Mouse (Mus musculus) myocyte (in vitro differentiated cells): ENCODE data around the gene Hspa14.

Source experiments
- CEBPB ChIP-seq: IDR thresholded peaks from 2 replicates; pipeline ENCODE4 v1.6.1; 2011; ENCODE audit warnings: mild to moderate bottlenecking, moderate library complexity; ENCODE audit not compliant: poor library complexity, insufficient read depth, severe bottlenecking
- E2F4 ChIP-seq: IDR thresholded peaks from one replicate; pipeline ENCODE4 v1.6.1; 2011; ENCODE audit warnings: mild to moderate bottlenecking, control low read depth, moderate library complexity; ENCODE audit not compliant: insufficient read depth
- MAX ChIP-seq: IDR thresholded peaks from one replicate; pipeline ENCODE4 v1.6.1; 2011; ENCODE audit warnings: low read depth, mild to moderate bottlenecking, control low read depth
- MYOD1 ChIP-seq, 3 experiments: IDR thresholded peaks; one replicate each; pipeline ENCODE4 v1.6.1; 2011; ENCODE audit warnings: control low read depth in 2 of 3, low read depth in 2 of 3, mild to moderate bottlenecking in 2 of 3, moderate library complexity in 1 of 3; ENCODE audit not compliant: insufficient read length in 2 of 3, control insufficient read depth in 1 of 3
- MYOG ChIP-seq, 3 experiments: IDR thresholded peaks; one replicate each; pipeline ENCODE4 v1.6.1; 2011; ENCODE audit warnings: control low read depth in 2 of 3, low read depth in 2 of 3, mild to moderate bottlenecking in 2 of 3; ENCODE audit not compliant: insufficient read length in 2 of 3, control insufficient read depth in 1 of 3, insufficient read depth in 1 of 3
- POLR2A ChIP-seq: IDR thresholded peaks from one replicate; pipeline ENCODE4 v1.6.1; 2011; ENCODE audit warnings: low read depth, mild to moderate bottlenecking, control low read depth, moderate library complexity; ENCODE audit not compliant: insufficient read length
- POLR2AphosphoS2 ChIP-seq: IDR thresholded peaks from one replicate; pipeline ENCODE4 v1.6.1; 2011; ENCODE audit warnings: low read depth, control low read depth; ENCODE audit not compliant: insufficient read length
- TCF12 ChIP-seq: IDR thresholded peaks from one replicate; pipeline ENCODE4 v1.6.1; 2011; ENCODE audit warnings: mild to moderate bottlenecking, control low read depth; ENCODE audit not compliant: poor library complexity, insufficient read depth, severe bottlenecking
- TCF3 ChIP-seq: IDR thresholded peaks from one replicate; pipeline ENCODE4 v1.6.1; 2011; ENCODE audit warnings: low read depth, control low read depth; ENCODE audit not compliant: insufficient read length
- USF1 ChIP-seq: IDR thresholded peaks from one replicate; pipeline ENCODE4 v1.6.1; 2011; ENCODE audit warnings: low read depth, mild to moderate bottlenecking, control low read depth, moderate library complexity

DNA sequence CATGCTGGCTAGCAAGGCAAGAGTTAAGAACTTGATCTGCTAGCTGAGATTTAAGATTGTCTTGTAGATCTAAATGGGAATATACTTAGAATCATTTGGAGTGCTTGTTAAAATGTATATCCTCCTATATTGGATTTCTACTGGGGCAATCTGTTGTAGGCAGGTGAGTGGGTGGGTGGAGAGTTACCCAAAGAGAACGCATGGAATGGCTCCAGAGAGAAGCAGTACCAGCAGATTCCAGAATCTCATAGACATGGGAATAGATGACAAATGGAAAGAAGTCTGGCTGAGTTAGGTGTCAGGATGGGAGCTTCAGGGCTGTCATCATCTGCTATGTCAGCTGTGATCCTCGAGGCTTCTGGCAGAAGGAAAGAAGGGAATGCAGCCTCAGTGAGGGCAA lies 63.2 kb downstream of the Hspa14 start:
- TF ChIP-seq TCF12 = no peak
- TF ChIP-seq POLR2A = no peak
- no peak for TF ChIP-seq MAX
- no peak for TF ChIP-seq POLR2AphosphoS2
- TF ChIP-seq USF1 = no peak
- TF ChIP-seq MYOG (IDR thresholded peaks at IDR 0.05; ENCODE audit: control insufficient read depth in 1 of 3, insufficient read depth in 1 of 3, insufficient read length in 2 of 3, low read depth in 2 of 3) = no peak
- TF ChIP-seq CEBPB = no peak
- no peak for TF ChIP-seq TCF3
- TF ChIP-seq E2F4 = no peak
- no peak for TF ChIP-seq MYOD1 (IDR thresholded peaks at IDR 0.05; ENCODE audit: control insufficient read depth in 1 of 3, insufficient read length in 2 of 3, low read depth in 2 of 3)
